Mouse (Mus musculus) gastrocnemius, adult 2 months (tissue): ENCODE data around the gene Dhcr24. TPM values are rescaled to one million over a fixed set of nuclear protein-coding genes. Genes with fewer than 3 reads are reported as not detected.
A peak's percentile ranks its signal among the peaks of the same experiment; 100 is the strongest.

ENCODE experiments used
- DNase-seq: peaks from one replicate; pipeline ENCODE4 v3.0.0; 2022
- H3K27ac ChIP-seq: fragments of 200-600 bp; 2 replicates; pipeline ENCODE4 v1.8.1; 2022; ENCODE audit warnings: mild to moderate bottlenecking
- H3K4me3 ChIP-seq: fragments of 200-600 bp; 2 replicates; pipeline ENCODE4 v1.8.1; 2022; ENCODE audit warnings: mild to moderate bottlenecking, moderate library complexity
- CTCF ChIP-seq: fragments of 200-600 bp; IDR thresholded peaks from 2 replicates; pipeline ENCODE4 v1.8.1; 2022; ENCODE audit warnings: antibody characterized with exemption, mild to moderate bottlenecking, moderate library complexity
- intact Hi-C: fragments of 180-260 bp; cut with DNase I; formaldehyde crosslinking; loops from one replicate; pipeline ENCODE4 v1.15.1; 2025
- long read RNA-seq, 2 experiments: library from polyadenylated mRNA; stranded (forward); transcript quantifications; one replicate each; pipeline ENCODE4 v2.0.0; 2021
- total RNA-seq, 2 experiments: library from RNA; stranded (reverse); gene quantifications; 2 replicates each; pipeline ENCODE4 v1.2.3; 2021

Gene Dhcr24
- 1 to 10 TPM; 1.5 to 4.7 TPM for total RNA-seq
- long read RNA-seq, experiment 1, full-length matches to known transcripts: 5 of 5 reads
- long read RNA-seq, experiment 1, partial matches to known transcripts: 0 of 5 reads
- long read RNA-seq, experiment 1, other reads (novel, unspliced or antisense): 0 of 5 reads
- long read RNA-seq, experiment 2: 0 reads

- no peak for TF ChIP-seq CTCF
- Histone ChIP-seq H3K27ac (peak within 1 kb of the TSS; percentile 75), H3K4me3 (peak within 1 kb of the TSS; percentile 89)
- peak; percentile 96 for DNase-seq
- intact Hi-C loops: no loop called here
These were observed at the start of gene Dhcr24 for GRCm38 (mm10) chr4:106560846-106561781. Dhcr24 (plus strand) TSS chr4:106561038.

GRCm38 (mm10) chr4:106514606-106515005, 46.2 kb upstream of the Dhcr24 start:
- no peak for TF ChIP-seq CTCF
- Histone ChIP-seq H3K27ac (no peak overlapping the region), H3K4me3 (no peak overlapping the region)
- intact Hi-C loops: no loop called here
- DNase-seq: no peak

- intact Hi-C loops: no loop called here
- no peak for DNase-seq
- Histone ChIP-seq H3K27ac (no peak overlapping the region), H3K4me3 (no peak overlapping the region)
- TF ChIP-seq CTCF: no peak
These were observed 38.3 kb upstream of the Dhcr24 start for GRCm38 (mm10) chr4:106522547-106522946.

- no peak for DNase-seq
- TF ChIP-seq CTCF: no peak
- intact Hi-C loops: no loop called here
- Histone ChIP-seq H3K4me3 (no peak overlapping the region), H3K27ac (no peak overlapping the region)
These were observed 36.7 kb upstream of the Dhcr24 start for GRCm38 (mm10) chr4:106524131-106524530.

- TF ChIP-seq CTCF: no peak
- no peak for DNase-seq
- intact Hi-C loops: no loop called here
- H3K4me3 ChIP-seq: no peak overlapping the region
- no peak overlapping the region for H3K27ac ChIP-seq
These were observed 35.8 kb upstream of the Dhcr24 start for GRCm38 (mm10) chr4:106525001-106525400.

GRCm38 (mm10) chr4:106527856-106528547, 32.8 kb upstream of the Dhcr24 start:
- no peak overlapping the region for H3K4me3 ChIP-seq
- no peak overlapping the region for H3K27ac ChIP-seq
- intact Hi-C loops: no loop called here
- DNase-seq: no peak
- peak; percentile 7; the same call in 1 of the 2 replicates for TF ChIP-seq CTCF

- TF ChIP-seq CTCF: no peak; the same call in 1 of the 2 replicates
- Histone ChIP-seq H3K27ac (no peak overlapping the region), H3K4me3 (peak overlapping the region; percentile 56)
These were observed 31.3 kb upstream of the Dhcr24 start for GRCm38 (mm10) chr4:106529375-106530112.

GRCm38 (mm10) chr4:106530113-106530482, 30.7 kb upstream of the Dhcr24 start:
- intact Hi-C loops: loop anchor here (1.0 kb wide), 1 partner anchor 56 kb away; no protein-coding TSS in a partner anchor
- TF ChIP-seq CTCF: no peak
- no peak for DNase-seq
- Histone ChIP-seq H3K27ac (no peak overlapping the region), H3K4me3 (no peak overlapping the region)

More at GRCm38 (mm10) chr4:106529375-106530112, 31.3 kb upstream of the Dhcr24 start:
- intact Hi-C loops: loop anchor here (1.0 kb wide), 1 partner anchor 55 kb away; no protein-coding TSS in a partner anchor
- DNase-seq: peak; percentile 92

GRCm38 (mm10) chr4:106533421-106534080, 27.3 kb upstream of the Dhcr24 start:
- no peak overlapping the region for H3K4me3 ChIP-seq
- intact Hi-C loops: no loop called here
- peak; percentile 2; the same call in 1 of the 2 replicates for TF ChIP-seq CTCF
- DNase-seq: no peak
- no peak overlapping the region for H3K27ac ChIP-seq

- H3K4me3 ChIP-seq: no peak overlapping the region
- H3K27ac ChIP-seq: no peak overlapping the region
- TF ChIP-seq CTCF: no peak
- intact Hi-C loops: no loop called here
- no peak for DNase-seq
These were observed 26.6 kb upstream of the Dhcr24 start for GRCm38 (mm10) chr4:106534256-106534655.

GRCm38 (mm10) chr4:106539756-106540155, 21.1 kb upstream of the Dhcr24 start:
- TF ChIP-seq CTCF: no peak
- no peak overlapping the region for H3K27ac ChIP-seq
- intact Hi-C loops: no loop called here
- no peak overlapping the region for H3K4me3 ChIP-seq
- no peak for DNase-seq

GRCm38 (mm10) chr4:106541491-106541890, 19.3 kb upstream of the Dhcr24 start:
- DNase-seq: no peak
- Histone ChIP-seq H3K27ac (no peak overlapping the region), H3K4me3 (no peak overlapping the region)
- intact Hi-C loops: no loop called here
- no peak for TF ChIP-seq CTCF
